Mouse (Mus musculus): ENCODE measurements around the gene Arhgap21. TPM values are rescaled to one million over a fixed set of nuclear protein-coding genes. Genes with fewer than 3 reads are reported as not detected.

Arhgap21 gene
- total RNA-seq, 2 experiments from 2014 or later = 73.4 to 85.7 TPM

DNA sequence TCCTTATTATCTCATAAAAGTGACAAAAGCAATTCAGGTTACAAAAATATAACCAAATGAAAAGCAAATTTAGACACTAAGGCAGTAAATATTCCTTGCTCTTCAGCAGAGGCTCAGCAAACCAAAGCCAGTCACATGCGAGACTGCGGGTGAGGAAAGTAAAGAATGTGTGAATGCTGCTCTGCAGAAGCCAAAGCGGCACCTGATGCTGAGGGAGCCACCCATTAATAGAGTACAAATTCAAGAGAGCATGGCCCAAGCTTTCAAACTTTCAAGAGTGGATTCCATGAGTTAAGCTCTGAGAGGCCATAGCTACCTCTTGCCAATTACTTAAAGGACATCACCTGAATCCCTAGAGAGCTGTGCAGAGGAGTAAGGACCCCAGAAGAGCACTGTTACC lies 61.4 kb downstream of the Arhgap21 start:
- no peak for DNase-seq
- intact Hi-C loops (cut with DNase I) = no loop called here

DNA sequence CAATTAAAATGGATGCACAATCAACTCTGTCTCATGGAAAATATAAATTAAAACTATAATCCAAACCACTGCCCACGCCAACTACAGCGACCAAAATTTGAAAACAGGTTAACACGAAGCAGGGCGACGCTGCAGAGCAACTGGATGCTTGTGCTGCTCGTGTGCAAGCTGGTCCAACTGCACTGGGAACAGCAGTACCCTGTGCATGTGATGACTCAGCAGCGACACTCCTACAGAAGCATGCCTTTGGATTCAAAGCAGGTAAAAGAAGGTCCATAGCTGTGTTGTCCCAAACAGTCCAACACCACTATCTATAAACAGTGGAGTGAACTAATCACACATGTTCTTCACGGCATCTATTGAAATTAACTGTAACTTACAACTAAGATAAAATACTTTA lies 63.3 kb downstream of the Arhgap21 start:
- intact Hi-C loops (cut with DNase I) = no loop called here

GRCm38 (mm10) chr2:20902981-20903645 lies 65.6 kb downstream of the Arhgap21 start:
- intact Hi-C loops (cut with DNase I) = no loop called here
- no peak for DNase-seq

More for the DNA sequence above, 63.3 kb downstream of the Arhgap21 start:
- DNase-seq = no peak

DNA sequence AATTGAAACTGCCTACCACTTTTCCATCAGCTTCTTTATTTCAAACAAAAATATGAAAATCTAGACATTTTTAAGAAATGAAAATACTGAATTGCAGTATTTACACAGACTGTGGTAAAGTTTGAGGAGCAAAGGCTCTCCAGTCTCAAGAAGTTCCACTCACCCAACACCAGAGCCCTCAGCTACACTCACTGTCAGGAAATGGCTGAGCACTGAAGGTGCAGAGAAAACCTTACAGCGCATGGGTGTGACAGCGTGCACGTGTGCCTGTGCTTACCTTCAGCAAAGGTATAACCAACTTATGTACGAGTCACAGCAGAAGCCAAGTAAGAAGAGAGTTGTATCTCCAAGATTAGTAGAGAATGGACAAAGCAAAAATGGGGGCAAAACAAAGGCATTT lies 66.8 kb downstream of the Arhgap21 start:
- DNase-seq = no peak
- intact Hi-C loops (cut with DNase I) = no loop called here

- intact Hi-C loops (cut with DNase I) = loop anchor here (2.0 to 5.0 kb wide), 3 partner anchors 70 to 363 kb away; partner anchors contain the start of gene Arhgap21
- DNase-seq = no peak
These were observed 69.4 kb downstream of the Arhgap21 start for GRCm38 (mm10) chr2:20899301-20899700.

DNA sequence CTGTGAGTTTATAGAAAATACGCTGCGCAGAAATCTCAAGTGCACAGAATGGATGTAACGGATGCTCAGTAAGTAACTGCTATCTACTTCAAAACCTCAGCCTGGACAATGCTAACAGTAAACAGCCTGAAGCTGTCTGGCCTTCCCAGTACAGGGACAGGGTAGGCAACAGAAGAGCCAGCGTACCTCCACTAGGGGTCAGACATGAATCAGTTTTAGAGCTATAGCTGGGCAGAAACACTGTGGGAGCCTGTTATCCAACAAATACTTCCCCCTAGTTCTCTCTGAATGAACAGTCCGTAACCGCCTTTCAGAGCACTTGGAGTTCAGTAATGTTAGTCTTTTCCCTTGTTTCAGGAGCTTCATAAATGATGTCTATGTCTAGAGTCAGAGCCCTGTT lies 70.0 kb downstream of the Arhgap21 start:
- peak; percentile 70 to 81 for DNase-seq
- intact Hi-C loops (cut with DNase I) = loop anchor here (1.0 to 5.0 kb wide), 4 partner anchors 70 to 364 kb away; partner anchors contain the start of gene Arhgap21

- DNase-seq = no peak
- intact Hi-C loops (cut with DNase I) = loop anchor here (5.0 kb wide), 2 partner anchors 141 to 366 kb away; no protein-coding TSS in a partner anchor
These were observed 72.2 kb downstream of the Arhgap21 start for GRCm38 (mm10) chr2:20896446-20896845.

DNA sequence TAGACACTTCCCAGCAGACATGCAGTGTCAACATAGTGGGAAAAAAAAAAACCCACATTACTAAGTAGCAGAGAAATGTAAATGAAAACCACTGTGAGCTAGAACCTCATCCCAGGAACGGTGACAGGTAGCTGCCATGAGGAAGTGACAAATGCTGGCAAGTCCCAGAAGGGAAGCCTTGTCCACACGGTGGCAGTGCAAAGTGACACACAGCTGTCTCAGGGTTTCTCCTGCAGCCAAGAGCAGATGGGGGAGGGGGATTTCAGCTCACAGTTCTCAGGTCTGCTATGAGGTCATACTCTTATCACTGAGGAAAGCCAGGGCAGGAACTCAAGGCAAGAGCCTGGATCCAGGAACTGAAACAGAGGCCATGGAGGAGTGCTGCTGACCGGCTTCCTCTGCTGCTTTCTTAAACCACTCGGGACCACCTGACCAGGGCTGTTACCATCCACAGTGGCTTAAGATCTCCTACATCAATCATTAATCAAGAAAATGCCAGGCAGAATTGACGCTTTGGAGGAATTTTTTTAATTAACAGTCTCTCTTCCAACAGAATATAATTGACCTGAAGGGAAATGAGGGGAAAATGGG lies 74.5 kb downstream of the Arhgap21 start:
- no peak for DNase-seq
- intact Hi-C loops (cut with DNase I) = no loop called here

GRCm38 (mm10) chr2:20888751-20889150 lies 79.9 kb downstream of the Arhgap21 start:
- DNase-seq = no peak
- intact Hi-C loops (cut with DNase I) = no loop called here

GRCm38 (mm10) chr2:20883288-20883687 lies 85.4 kb downstream of the Arhgap21 start:
- DNase-seq = no peak
- intact Hi-C loops (cut with DNase I) = no loop called here

- intact Hi-C loops (cut with DNase I) = no loop called here
- DNase-seq = no peak
These were observed 88.6 kb downstream of the Arhgap21 start for GRCm38 (mm10) chr2:20879877-20880605.

DNA sequence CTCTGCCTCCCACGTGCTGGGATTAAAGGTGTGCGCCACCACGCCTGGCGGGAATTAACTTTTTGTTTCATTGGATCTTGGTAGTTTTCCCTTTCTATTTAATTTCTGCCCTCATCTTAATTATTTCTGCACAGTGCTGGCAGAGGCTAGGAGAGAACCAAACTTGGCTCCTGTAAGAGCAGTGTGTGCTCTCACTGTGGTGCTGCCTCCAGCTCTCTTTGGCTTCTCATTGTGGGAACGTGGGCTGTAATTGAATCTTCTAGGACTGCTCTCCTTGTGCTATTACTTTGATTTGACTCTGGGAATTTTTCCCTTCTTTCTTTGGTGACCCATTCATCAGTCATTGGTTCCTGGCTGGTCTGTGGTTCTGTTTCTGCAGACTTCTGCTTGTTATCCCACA lies 94.1 kb downstream of the Arhgap21 start:
- intact Hi-C loops (cut with DNase I) = no loop called here
- no peak for DNase-seq

GRCm38 (mm10) chr2:20869212-20869965 lies 99.3 kb downstream of the Arhgap21 start:
- intact Hi-C loops (cut with DNase I) = no loop called here
- DNase-seq = peak in 1 of 2 experiments; percentile 15

DNA sequence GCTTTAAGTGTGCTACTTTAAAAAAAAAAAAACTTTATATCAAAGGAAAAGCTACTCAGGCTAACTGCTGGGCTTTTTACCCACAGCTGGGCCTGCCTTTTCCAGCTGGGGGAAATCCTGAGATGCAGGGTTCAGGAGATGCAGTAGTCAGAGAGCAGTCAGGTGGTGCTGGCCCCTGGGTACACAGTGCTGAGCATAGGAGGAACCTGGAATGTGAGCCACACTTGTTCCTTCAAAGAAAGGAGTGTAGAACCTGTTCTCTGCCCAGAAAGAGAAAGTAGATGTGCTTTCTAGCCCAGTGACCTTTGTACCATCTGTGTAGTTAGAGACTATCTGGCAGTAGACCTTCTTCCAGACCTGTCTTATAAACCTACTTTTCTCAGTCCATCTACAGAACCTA lies 100.6 kb downstream of the Arhgap21 start:
- no peak for DNase-seq
- intact Hi-C loops (cut with DNase I) = no loop called here

DNA sequence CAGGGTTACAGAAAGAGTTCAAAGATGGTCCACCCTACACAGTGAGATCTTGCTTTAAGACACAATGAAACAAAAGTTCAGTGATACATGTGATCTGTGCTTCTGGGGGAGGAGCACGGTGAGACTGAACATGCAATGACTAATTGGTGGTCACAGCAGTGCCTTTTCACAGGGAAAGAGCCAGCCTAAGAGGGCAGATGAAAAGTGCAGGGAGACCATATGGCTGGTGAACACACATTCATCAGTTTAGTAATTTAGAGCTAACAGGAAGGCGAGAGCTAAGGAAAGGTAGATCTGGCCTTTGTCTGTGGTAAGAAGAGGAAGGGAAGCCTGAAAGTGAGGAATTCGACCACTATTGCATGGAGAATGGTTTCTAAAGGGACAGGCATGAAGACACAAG lies 102.9 kb downstream of the Arhgap21 start:
- intact Hi-C loops (cut with DNase I) = no loop called here

DNA sequence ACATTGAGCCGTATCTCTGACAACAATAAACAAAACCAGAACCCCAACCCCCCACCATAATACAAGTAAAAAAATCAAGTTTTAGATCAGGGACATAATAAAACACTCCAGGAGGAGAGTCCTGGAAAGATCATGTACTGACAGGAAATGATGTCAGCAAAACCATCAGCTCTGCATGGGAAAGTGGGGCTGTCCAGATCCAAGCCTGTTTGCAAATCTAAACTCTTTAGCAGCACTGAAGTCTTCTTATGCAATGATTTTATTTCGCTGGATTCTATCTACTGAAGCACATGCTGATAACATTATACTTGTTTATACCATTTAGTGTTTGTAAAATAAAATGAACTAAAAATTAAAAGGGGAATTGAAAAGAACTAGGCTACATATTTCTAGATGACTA lies 104.1 kb downstream of the Arhgap21 start:
- no peak for DNase-seq
- intact Hi-C loops (cut with DNase I) = no loop called here

More for the DNA sequence above, 102.9 kb downstream of the Arhgap21 start:
- DNase-seq = no peak

DNA sequence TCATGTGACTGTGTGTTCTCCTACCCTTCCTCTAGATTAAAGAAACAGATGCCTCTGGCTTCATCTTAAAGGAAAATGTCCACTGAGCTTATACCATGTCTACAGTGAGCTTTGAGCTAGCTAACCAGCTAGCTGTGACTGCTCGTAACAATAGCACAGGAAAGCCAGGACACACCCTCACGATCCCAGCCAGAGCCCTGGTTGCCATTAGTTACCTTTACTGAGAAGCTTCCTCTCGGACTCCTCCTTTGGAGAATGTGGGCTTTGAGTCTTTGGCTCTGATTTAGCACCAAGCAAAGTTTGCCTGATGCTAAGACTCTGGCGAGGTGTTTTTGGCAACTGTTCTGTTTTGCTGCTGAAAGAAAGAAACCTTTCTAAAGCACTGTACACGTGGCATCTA lies 107.9 kb downstream of the Arhgap21 start:
- no peak for DNase-seq
- intact Hi-C loops (cut with DNase I) = no loop called here

- intact Hi-C loops (cut with DNase I) = no loop called here
- DNase-seq = no peak
These were observed 119.3 kb downstream of the Arhgap21 start for GRCm38 (mm10) chr2:20849346-20849745.

DNA sequence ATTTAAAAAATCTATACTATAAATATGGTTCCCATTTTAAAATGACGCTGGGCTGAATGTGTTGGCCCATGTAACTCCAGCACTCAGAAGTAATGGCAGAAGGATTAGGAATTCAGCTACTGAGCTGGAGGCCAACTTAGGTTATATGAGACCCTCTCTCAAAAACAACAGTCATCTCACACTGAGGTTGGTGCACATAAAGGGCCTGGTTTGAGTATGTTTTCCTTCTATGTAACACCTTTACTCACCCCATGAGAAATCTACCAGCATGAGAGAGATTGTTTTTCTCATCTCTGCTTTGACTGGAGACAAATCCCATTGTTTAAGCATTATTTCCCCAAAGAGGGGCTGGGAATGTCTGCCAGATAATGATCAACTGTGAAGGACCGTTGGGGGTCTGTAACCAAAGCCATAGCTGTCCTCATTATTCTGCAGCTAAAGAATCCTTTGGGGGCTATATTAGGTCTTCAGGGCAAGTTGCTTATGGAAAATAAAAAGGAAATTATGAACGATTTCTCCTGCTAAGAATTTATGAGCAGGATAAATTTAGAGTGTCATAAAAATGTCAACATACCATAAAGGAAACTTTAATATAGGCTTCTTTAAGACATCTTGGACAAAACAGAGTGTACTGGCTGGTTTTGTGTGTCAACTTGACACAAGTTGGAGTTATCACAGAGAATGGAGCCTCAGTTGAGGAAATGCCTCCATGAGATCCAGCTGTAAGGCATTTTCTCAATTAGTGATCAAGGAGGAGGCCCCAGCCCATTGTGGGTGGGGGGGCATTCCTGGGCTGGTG lies 136.9 kb downstream of the Arhgap21 start:
- intact Hi-C loops (cut with DNase I) = no loop called here
- DNase-seq = no peak

DNA sequence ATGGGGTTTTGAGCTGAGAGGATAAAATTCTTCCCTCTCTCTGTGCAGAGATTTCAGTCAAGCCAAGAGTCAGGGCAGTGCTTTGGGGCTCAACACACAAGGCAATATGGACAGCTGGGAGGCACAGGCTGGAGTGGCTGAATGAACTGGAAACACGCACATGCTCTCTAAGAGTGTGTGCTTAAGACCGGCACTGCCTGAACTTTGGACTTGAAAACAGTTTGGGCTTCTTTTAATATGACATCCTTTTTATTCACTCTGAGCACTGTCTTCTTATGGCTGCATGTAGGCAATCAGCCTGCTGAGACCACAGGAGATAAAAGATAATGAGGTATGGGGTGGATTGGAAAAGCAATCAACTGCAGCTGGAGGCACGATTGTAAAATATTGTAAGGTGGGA lies 137.8 kb downstream of the Arhgap21 start:
- intact Hi-C loops (cut with DNase I) = no loop called here
- no peak for DNase-seq

Data from heart, postnatal 36 days (tissue).